9 mouse cellular contexts compared by ENCODE assay signal in genomic region chr7:131554341-131555180, GRCm38 (mm10). TPM values are rescaled to one million over a fixed set of nuclear protein-coding genes. Genes with fewer than 3 reads are reported as not detected.
A peak's percentile ranks its signal among the peaks of the same experiment; 100 is the strongest.
DNase-seq lines count a peak whose midpoint lies in the region; ATAC-seq lines count a peak whose summit lies in the region.
"Had no signal": no experiment of that assay in that cellular context is flagged by ENCODE, and none has a peak within 500 bp of the region (broad histone marks: within the 10 kb centered on the region; RNA-seq: fewer than 3 reads in every experiment).

No protein-coding gene starts in this region.

- no peak overlapping the region for H3K27ac ChIP-seq in lung, embryonic 16.5 days (ENCODE audit: low read length)
- H3K27ac ChIP-seq in embryonic facial prominence, embryonic 10.5 days (replicated peaks), result 0 out of 2 replicates have a peak overlapping the region, but pooled peaks have one; percentile 35
- H3K27ac ChIP-seq in intestine, embryonic 15.5 days, result no peak overlapping the region

- ATAC-seq in lung, embryonic 16.5 days (ENCODE audit: low read depth), result peak; percentile 37
- peak; percentile 13; the same call in 1 of the 2 replicates for ATAC-seq in intestine, embryonic 15.5 days
- ATAC-seq in inflammation-experienced regulatory T-cells, adult 6 months, result no peak
- ATAC-seq in cerebellum, adult (ENCODE audit: insufficient number of reproducible peaks, low FRiP score, low TSS enrichment), result no peak

- H3K4me1 ChIP-seq in lung, embryonic 16.5 days (replicated peaks; ENCODE audit: control insufficient read depth, insufficient read depth, low read length), result peaks cover 16% of the 10 kb centered on the region
- peaks cover 42% of the 10 kb centered on the region for H3K4me1 ChIP-seq in embryonic facial prominence, embryonic 10.5 days
- H3K4me1 ChIP-seq in intestine, embryonic 15.5 days (replicated peaks), result peaks cover 26% of the 10 kb centered on the region

- H3K9ac ChIP-seq in lung, embryonic 16.5 days (ENCODE audit: low read length), result no peak overlapping the region
- no peak overlapping the region for H3K9ac ChIP-seq in intestine, embryonic 15.5 days

- H3K9me3 ChIP-seq in lung, embryonic 16.5 days (ENCODE audit: control insufficient read depth, low read length), result no peaks in the 10 kb centered on the region
- no peaks in the 10 kb centered on the region for H3K9me3 ChIP-seq in embryonic facial prominence, embryonic 10.5 days
- H3K9me3 ChIP-seq in intestine, embryonic 15.5 days, result no peaks in the 10 kb centered on the region

- H3K36me3 ChIP-seq in lung, embryonic 16.5 days (ENCODE audit: control insufficient read depth, insufficient read depth, low read length), result no peaks in the 10 kb centered on the region
- H3K36me3 ChIP-seq in embryonic facial prominence, embryonic 10.5 days (replicated peaks), result no peaks in the 10 kb centered on the region
- no peaks in the 10 kb centered on the region for H3K36me3 ChIP-seq in intestine, embryonic 15.5 days

- DNase-seq in lung, adult 18-20 months, result no peak
- DNase-seq in embryonic facial prominence, embryonic 10.5 days (ENCODE audit: low spot score), result peak; percentile 63
- DNase-seq in naive thymus-derived CD4-positive, alpha-beta T cell, adult 2 months (ENCODE audit: low read depth), result peak; percentile 36
- no peak for DNase-seq in adrenal gland, postnatal 36 days

- under 1% methylated on average over 45 of the region's 45 CpGs for WGBS in lung, embryonic 16.5 days
- under 1% methylated on average over 45 of the region's 45 CpGs for WGBS in embryonic facial prominence, embryonic 10.5 days
- under 1% methylated on average over 45 of the region's 45 CpGs for WGBS in intestine, embryonic 15.5 days

- H3K4me3 ChIP-seq in lung, embryonic 16.5 days (ENCODE audit: low read length), result peak overlapping the region; percentile 35
- peak overlapping the region; percentile 58 for H3K4me3 ChIP-seq in embryonic facial prominence, embryonic 10.5 days
- peak overlapping the region; percentile 30 for H3K4me3 ChIP-seq in intestine, embryonic 15.5 days (replicated peaks)
- H3K4me3 ChIP-seq: erythroblast, embryonic 14.5 days had no signal

- peaks cover 89% of the 10 kb centered on the region for H3K27me3 ChIP-seq in lung, embryonic 16.5 days (ENCODE audit: control insufficient read depth, insufficient read depth, low read depth, low read length)
- H3K27me3 ChIP-seq in embryonic facial prominence, embryonic 10.5 days (replicated peaks; ENCODE audit: low read depth, poor library complexity, severe bottlenecking), result peaks cover 100% of the 10 kb centered on the region
- peaks cover 81% of the 10 kb centered on the region for H3K27me3 ChIP-seq in intestine, embryonic 15.5 days (replicated peaks)

- H3K4me2 ChIP-seq in lung, embryonic 16.5 days (ENCODE audit: low read depth, low read length), result peak overlapping the region; percentile 51
- H3K4me2 ChIP-seq in intestine, embryonic 15.5 days (replicated peaks), result peak overlapping the region; percentile 56

RNA-seq across cellular contexts. Expression of gene Bub3, which starts 5.5 kb away (rescaled TPM):
- polyA plus RNA-seq in lung, embryonic 16.5 days (2015; fragmentation: Nextera tagmentation; extraction: Ambion mirVana), result 243 and 245 TPM in 2 replicates
- 312 and 325 TPM in 2 replicates for polyA plus RNA-seq in embryonic facial prominence, embryonic 10.5 days (2016; fragmentation: Nextera tagmentation; extraction: Ambion mirVana)
- polyA plus RNA-seq in intestine, embryonic 15.5 days (2015; fragmentation: Nextera tagmentation; extraction: Ambion mirVana), result 187 and 188 TPM in 2 replicates
- total RNA-seq in adrenal gland, postnatal 36 days (2021), result 10 to 100 TPM; 74.7 to 79.1 TPM
- polyA plus RNA-seq in inflammation-experienced regulatory T-cells, adult 6 months (2017; shearing (Covaris generic)), result 100 to 1,000 TPM; 179 to 242 (median 181) TPM

RNA-seq across cellular contexts. Expression of gene Hmx2, which starts 6.0 kb away (rescaled TPM):
- not detected in 2 replicates for polyA plus RNA-seq in lung, embryonic 16.5 days (2015; fragmentation: Nextera tagmentation; extraction: Ambion mirVana)
- 0.27 and 0.44 TPM in 2 replicates for polyA plus RNA-seq in embryonic facial prominence, embryonic 10.5 days (2016; fragmentation: Nextera tagmentation; extraction: Ambion mirVana)
- polyA plus RNA-seq in intestine, embryonic 15.5 days (2015; fragmentation: Nextera tagmentation; extraction: Ambion mirVana), result 0.97 and 1.1 TPM in 2 replicates
- total RNA-seq in adrenal gland, postnatal 36 days (2021), result not detected
- polyA plus RNA-seq in inflammation-experienced regulatory T-cells, adult 6 months (2017; shearing (Covaris generic)), result not detected
- polyA plus RNA-seq: erythroblast, embryonic 14.5 days had no signal

RNA-seq across cellular contexts. Expression of gene Hmx3, which starts 11.9 kb away (rescaled TPM):
- polyA plus RNA-seq in lung, embryonic 16.5 days (2015; fragmentation: Nextera tagmentation; extraction: Ambion mirVana), result not detected in 2 replicates
- 0.10 and 0.44 TPM in 2 replicates for polyA plus RNA-seq in embryonic facial prominence, embryonic 10.5 days (2016; fragmentation: Nextera tagmentation; extraction: Ambion mirVana)
- 1.3 and 1.9 TPM in 2 replicates for polyA plus RNA-seq in intestine, embryonic 15.5 days (2015; fragmentation: Nextera tagmentation; extraction: Ambion mirVana)
- total RNA-seq in adrenal gland, postnatal 36 days (2021), result not detected
- not detected for polyA plus RNA-seq in inflammation-experienced regulatory T-cells, adult 6 months (2017; shearing (Covaris generic))
- polyA plus RNA-seq: erythroblast, embryonic 14.5 days had no signal

Comparison
In these comparisons a context has a peak if more than half of its experiments do, and no peak if none do; other contexts are left out.
1. ATAC-seq: peak in lung, embryonic 16.5 days (single experiment) and intestine, embryonic 15.5 days (single experiment); none in inflammation-experienced regulatory T-cells, adult 6 months (single experiment) and cerebellum, adult (single experiment).
2. DNase-seq: peak in embryonic facial prominence, embryonic 10.5 days (single experiment) and naive thymus-derived CD4-positive, alpha-beta T cell, adult 2 months (single experiment); none in lung, adult 18-20 months (0 of 2) and adrenal gland, postnatal 36 days (0 of 2).
3. Peak in every context shown above with its lines, with median percentiles within 50 percentile points of each other: H3K4me3 ChIP-seq.